Mouse (Mus musculus) lung, postnatal 0 days (tissue): Measurements from ENCODE around the gene Cenpf.

ENCODE experiments used
- CTCF ChIP-seq: IDR thresholded peaks from 2 replicates; pipeline ENCODE4 v1.5.1; 2016; ENCODE audit warnings: antibody characterized with exemption, mild to moderate bottlenecking
- EP300 ChIP-seq: IDR thresholded peaks from 2 replicates; pipeline ENCODE4 v1.6.1; 2016; ENCODE audit warnings: antibody characterized with exemption, mild to moderate bottlenecking, control low read depth

GRCm38 (mm10) chr1:189727884-189728783, 40.2 kb upstream of the Cenpf start, which contains the start of gene Ptpn14:
- TF ChIP-seq CTCF (no peak), EP300 (no peak)
